Mouse (Mus musculus) effector memory CD4-positive, alpha-beta T cell, adult 5 months (primary cell): ENCODE data around the gene Kras. TPM values are rescaled to one million over a fixed set of nuclear protein-coding genes. Genes with fewer than 3 reads are reported as not detected.

ENCODE experiments used
- polyA plus RNA-seq: library from polyadenylated mRNA; unstranded; fragments of 100-300 nt; shearing (Covaris generic); gene quantifications from one replicate; pipeline ENCODE4 v1.2.1, GENCODE M21; 2017

The Kras gene
- polyA plus RNA-seq, result 467 TPM

DNA sequence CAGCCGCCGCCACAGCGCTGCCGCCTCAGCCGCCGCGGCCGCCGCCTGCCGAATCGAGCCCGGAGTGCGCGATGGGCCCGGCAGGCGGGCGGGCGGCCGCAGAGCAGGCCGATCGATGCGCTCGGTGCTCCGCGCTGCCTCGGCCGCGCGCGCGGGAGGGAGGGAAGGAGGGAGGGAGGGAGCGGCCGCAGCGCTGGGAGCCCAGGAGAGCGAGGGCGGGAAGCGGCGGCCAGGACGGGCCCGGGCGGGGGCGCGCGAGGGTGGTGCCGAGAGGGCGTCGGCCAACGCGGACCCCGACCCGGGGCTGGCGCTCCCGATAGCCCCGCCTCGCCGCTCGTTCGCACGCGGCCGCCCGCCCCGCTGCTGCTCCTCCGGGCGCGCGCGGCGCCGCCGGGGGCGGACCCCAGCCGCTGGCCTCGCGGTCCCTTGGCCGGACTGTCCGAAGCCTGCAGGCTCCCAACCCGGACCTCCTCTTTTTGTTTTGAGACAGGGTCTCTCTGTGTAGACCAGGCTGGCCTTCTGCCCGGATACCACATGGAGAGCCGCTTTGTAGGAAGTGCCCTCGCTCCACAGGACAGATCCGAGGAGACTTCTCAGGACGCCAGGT is at the start of gene Kras:
Gene Kras (minus strand): TSS at position 55 of the 607 bp plus-strand sequence.

GRCm38 (mm10) chr6:145210816-145211338 is 39.2 kb downstream of the Kras start, which contains the start of the genes Casc1 and Etfrf1:
Gene Casc1 (minus strand): TSS chr6:145211005.
Gene Etfrf1 (plus strand): TSS chr6:145211134.

Other genes with a start within 250 kb of the Kras start
- 0.72 TPM for gene Bcat1, start 174.1 kb downstream of the Kras start, polyA plus RNA-seq
- gene Lrmp, start 134.6 kb downstream of the Kras start, polyA plus RNA-seq, result 154 TPM
- gene Casc1, start 39.2 kb downstream of the Kras start, polyA plus RNA-seq, result 2.0 TPM
- 17.1 TPM for gene Etfrf1, start 39.1 kb downstream of the Kras start, polyA plus RNA-seq